Mouse (Mus musculus) testis, adult 2 months (tissue): ENCODE results near the gene Eaf2.
"Not testable (repeated sequence)": the region's sequence is repeated elsewhere in the genome, so short reads cannot be mapped to it uniquely, and the experiment has no call there.

Experiments
- CTCF ChIP-seq: fragments of 200-500 bp; IDR thresholded peaks from 2 replicates; pipeline ENCODE4 v1.5.1; 2012; ENCODE audit warnings: low read depth, mild to moderate bottlenecking, inconsistent platforms, low read length, moderate library complexity; ENCODE audit not compliant: control insufficient read depth, insufficient read depth, insufficient replicate concordance
- POLR2A ChIP-seq: fragments of 200-500 bp; IDR thresholded peaks from 2 replicates; pipeline ENCODE4 v1.6.1; 2012; ENCODE audit warnings: low read depth, mild to moderate bottlenecking, inconsistent platforms, low read length, moderate library complexity; ENCODE audit not compliant: control insufficient read depth

- TF ChIP-seq CTCF, POLR2A: not testable (repeated sequence)
Observed at GRCm38 (mm10) chr16:36846894-36847293, 27.9 kb downstream of the Eaf2 start.
